8 mouse cellular contexts compared by ENCODE assay signal in genomic region chr1:64066320-64067254, GRCm38 (mm10). TPM values are rescaled to one million over a fixed set of nuclear protein-coding genes. Genes with fewer than 3 reads are reported as not detected.
DNase-seq lines count a peak whose midpoint lies in the region; ATAC-seq lines count a peak whose summit lies in the region.

No protein-coding gene starts in this region.

- DNase-seq in embryo, embryonic 9.5 days (ENCODE audit: extremely low spot score), result peak; percentile 38
- peak; percentile 68 to 76 for DNase-seq in frontal cortex, adult 2 months (ENCODE audit: extremely low spot score in 1 of 2, low spot score in 1 of 2)
- DNase-seq in left cerebral cortex, adult 9 months (ENCODE audit: low spot score in 2 of 2), result peak; percentile 68 to 81
- peak; percentile 30 for DNase-seq in retina, adult 2 months (ENCODE audit: low read depth, low spot score)
- DNase-seq in lung, adult 18-20 months, result no peak
- no peak for DNase-seq in lung, postnatal 36 days

- no peak for ATAC-seq in erythroblast, adult 5-6 weeks (replicated peaks; ENCODE audit: low FRiP score, poor library complexity, severe bottlenecking)
- ATAC-seq in activated CD4-positive, CD25-positive, alpha-beta regulatory T cell, adult 4 months, result no peak

RNA-seq across cellular contexts. Expression of gene Klf7, which starts 55.5 kb away (rescaled TPM):
- 18.2 and 19.2 TPM in 2 replicates for polyA plus RNA-seq in frontal cortex, adult 2 months (2012; rRNA removed)
- 6.1 and 7.3 TPM in 2 replicates for total RNA-seq in erythroblast, adult 5-6 weeks (2015; ENCODE audit: low replicate concordance)
- 2.4 and 4.1 TPM in 2 replicates for total RNA-seq in erythroblast, adult 5-6 weeks (2017; ENCODE audit: low replicate concordance)
- polyA plus RNA-seq in activated CD4-positive, CD25-positive, alpha-beta regulatory T cell, adult 4 months (2017; shearing (Covaris generic)), result 10 to 100 TPM; 18.6 to 19.1 TPM

Comparison
In these comparisons a context has a peak if more than half of its experiments do, and no peak if none do; other contexts are left out.
1. DNase-seq: peak in embryo, embryonic 9.5 days (single experiment), frontal cortex, adult 2 months (2 of 2), left cerebral cortex, adult 9 months (2 of 2) and retina, adult 2 months (single experiment); none in lung, adult 18-20 months (0 of 2) and lung, postnatal 36 days (single experiment).